Comparison of ENCODE assay signal across 14 mouse cellular contexts in genomic region chr11:51533128-51533533, GRCm38 (mm10). TPM values are rescaled to one million over a fixed set of nuclear protein-coding genes. Genes with fewer than 3 reads are reported as not detected.
DNase-seq lines count a peak whose midpoint lies in the region; ATAC-seq and TF ChIP-seq lines count a peak whose summit lies in the region.
"Had no signal": no experiment of that assay in that cellular context is flagged by ENCODE, and none has a peak within 500 bp of the region (broad histone marks: within the 10 kb centered on the region; RNA-seq: fewer than 3 reads in every experiment).

No protein-coding gene starts in this region.

- peaks cover 12% of the 10 kb centered on the region for H3K4me1 ChIP-seq in forebrain, embryonic 10.5 days
- H3K4me1 ChIP-seq in forebrain, embryonic 13.5 days = no peaks in the 10 kb centered on the region
- H3K4me1 ChIP-seq in neural tube, embryonic 15.5 days = no peaks in the 10 kb centered on the region

- H3K27me3 ChIP-seq in forebrain, embryonic 10.5 days (ENCODE audit: poor library complexity, severe bottlenecking) = no peaks in the 10 kb centered on the region
- H3K27me3 ChIP-seq in forebrain, embryonic 13.5 days = no peaks in the 10 kb centered on the region
- H3K27me3 ChIP-seq in neural tube, embryonic 15.5 days (replicated peaks) = no peaks in the 10 kb centered on the region
- H3K27me3 ChIP-seq: neural tube, embryonic 12.5 days had no signal

- no peak for TF ChIP-seq CTCF in gastrocnemius, adult 2 months (IDR thresholded peaks at IDR 0.05)

- no peak overlapping the region for H3K9ac ChIP-seq in forebrain, embryonic 13.5 days
- H3K9ac ChIP-seq in neural tube, embryonic 15.5 days (replicated peaks) = no peak overlapping the region
- H3K9ac ChIP-seq: neural tube, embryonic 12.5 days had no signal

- no peak overlapping the region for H3K4me3 ChIP-seq in forebrain, embryonic 10.5 days
- H3K4me3 ChIP-seq in forebrain, embryonic 13.5 days = no peak overlapping the region
- H3K4me3 ChIP-seq in neural tube, embryonic 15.5 days (replicated peaks) = no peak overlapping the region
- H3K4me3 ChIP-seq in gastrocnemius, adult 2 months = no peak overlapping the region
- H3K4me3 ChIP-seq: neural tube, embryonic 12.5 days had no signal

- no peaks in the 10 kb centered on the region for H3K36me3 ChIP-seq in forebrain, embryonic 10.5 days (replicated peaks)
- no peaks in the 10 kb centered on the region for H3K36me3 ChIP-seq in forebrain, embryonic 13.5 days (ENCODE audit: poor library complexity, severe bottlenecking)
- H3K36me3 ChIP-seq in neural tube, embryonic 15.5 days = no peaks in the 10 kb centered on the region
- H3K36me3 ChIP-seq: neural tube, embryonic 12.5 days had no signal

- ATAC-seq in forebrain, embryonic 13.5 days = no peak
- ATAC-seq in neural tube, embryonic 15.5 days (ENCODE audit: low FRiP score) = no peak

- H3K4me2 ChIP-seq in forebrain, embryonic 13.5 days = no peak overlapping the region
- no peak overlapping the region for H3K4me2 ChIP-seq in neural tube, embryonic 15.5 days
- H3K4me2 ChIP-seq: neural tube, embryonic 12.5 days had no signal

- H3K9me3 ChIP-seq in forebrain, embryonic 10.5 days = no peaks in the 10 kb centered on the region
- H3K9me3 ChIP-seq in forebrain, embryonic 13.5 days (replicated peaks) = no peaks in the 10 kb centered on the region
- H3K9me3 ChIP-seq in neural tube, embryonic 15.5 days (replicated peaks) = no peaks in the 10 kb centered on the region
- H3K9me3 ChIP-seq: neural tube, embryonic 12.5 days had no signal

- DNase-seq in forebrain, embryonic 10.5 days (ENCODE audit: extremely low spot score, low spot score) = peak; percentile 33
- peak; percentile 60 for DNase-seq in neural tube, embryonic 10.5 days (ENCODE audit: extremely low spot score, low spot score)
- peak; percentile 12 to 47 for DNase-seq in lung, postnatal 4 days
- no peak for DNase-seq in adrenal gland, adult 2 months
- no peak for DNase-seq in gastrocnemius, adult 2 months
- no peak for DNase-seq in ovary, adult 18-20 months (ENCODE audit: low spot score)
- DNase-seq: cerebellum, adult 11 months; heart, postnatal 10 days; midbrain, embryonic 14.5 days; spleen, adult 18-20 months had no signal

- peak overlapping the region; percentile 30; the same call in 1 of the 2 replicates for H3K27ac ChIP-seq in forebrain, embryonic 10.5 days
- H3K27ac ChIP-seq in forebrain, embryonic 13.5 days = no peak overlapping the region
- H3K27ac ChIP-seq in neural tube, embryonic 15.5 days (replicated peaks) = no peak overlapping the region
- no peak overlapping the region for H3K27ac ChIP-seq in gastrocnemius, adult 2 months
- H3K27ac ChIP-seq: kidney, postnatal 0 days; neural tube, embryonic 12.5 days had no signal

- intact Hi-C loops in gastrocnemius, adult 2 months (cut with DNase I) = loop anchor here (5.0 kb wide), 1 partner anchor 591 kb away; the partner anchor contains the start of gene 4933414I15Rik

- WGBS in forebrain, embryonic 10.5 days = 52% methylated on average over 11 of the region's 11 CpGs
- 72% methylated on average over 11 of the region's 11 CpGs for WGBS in forebrain, embryonic 13.5 days
- WGBS in neural tube, embryonic 15.5 days = 71% methylated on average over 11 of the region's 11 CpGs

RNA-seq across cellular contexts. Expression of gene Phykpl, which starts 51.4 kb away (rescaled TPM):
- 15.9 and 16.3 TPM in 2 replicates for polyA plus RNA-seq in forebrain, embryonic 10.5 days (2016; fragmentation: Nextera tagmentation; extraction: Ambion mirVana)
- 13.4 and 14.1 TPM in 2 replicates for polyA plus RNA-seq in forebrain, embryonic 13.5 days (2015; fragmentation: Nextera tagmentation; extraction: Ambion mirVana)
- 8.1 and 10.9 TPM in 2 replicates for polyA plus RNA-seq in neural tube, embryonic 15.5 days (2015; fragmentation: Nextera tagmentation; extraction: Ambion mirVana)
- total RNA-seq in adrenal gland, adult 2 months (2021) = 10 to 100 TPM; 21.7 to 23.3 TPM
- 29.2 and 35.1 TPM in 2 replicates for polyA plus RNA-seq in adrenal gland, adult 2 months (2012; rRNA removed)
- 10 to 100 TPM; 15.5 to 15.8 TPM for total RNA-seq in gastrocnemius, adult 2 months (2021)

Comparison
In these comparisons a context has a peak if more than half of its experiments do, and no peak if none do; other contexts are left out.
1. DNase-seq: peak in forebrain, embryonic 10.5 days (single experiment), neural tube, embryonic 10.5 days (single experiment) and lung, postnatal 4 days (2 of 2); none in adrenal gland, adult 2 months (single experiment), gastrocnemius, adult 2 months (single experiment) and ovary, adult 18-20 months (single experiment).